8 mouse cellular contexts compared by ENCODE assay signal in genomic region chr5:35713649-35714354, GRCm38 (mm10). TPM values are rescaled to one million over a fixed set of nuclear protein-coding genes. Genes with fewer than 3 reads are reported as not detected.
DNase-seq lines count a peak whose midpoint lies in the region; ATAC-seq and TF ChIP-seq lines count a peak whose summit lies in the region.

No protein-coding gene starts in this region.

- no peaks in the 10 kb centered on the region for H3K9me3 ChIP-seq in CH12.LX (replicated peaks; ENCODE audit: low read length)
- no peaks in the 10 kb centered on the region for H3K9me3 ChIP-seq in embryonic facial prominence, embryonic 14.5 days (ENCODE audit: control insufficient read depth, low read length)
- H3K9me3 ChIP-seq in heart, embryonic 16.5 days (replicated peaks; ENCODE audit: control insufficient read depth, low read length): no peaks in the 10 kb centered on the region
- H3K9me3 ChIP-seq in lung, embryonic 14.5 days (ENCODE audit: low read depth, low read length): no peaks in the 10 kb centered on the region

- no peak overlapping the region for H3K27ac ChIP-seq in CH12.LX (ENCODE audit: insufficient read depth, low read depth)
- H3K27ac ChIP-seq in bone marrow, adult 2 months (ENCODE audit: control insufficient read depth, insufficient read depth, low read depth, low read length, poor library complexity): no peak overlapping the region
- no peak overlapping the region for H3K27ac ChIP-seq in embryonic facial prominence, embryonic 14.5 days (replicated peaks; ENCODE audit: low read depth, low read length)
- H3K27ac ChIP-seq in heart, embryonic 16.5 days (ENCODE audit: low read length): no peak overlapping the region
- H3K27ac ChIP-seq in lung, embryonic 14.5 days (ENCODE audit: low read depth): no peak overlapping the region
- no peak overlapping the region for H3K27ac ChIP-seq in olfactory bulb, adult 2 months (ENCODE audit: insufficient read depth, low read depth, low read length)

- peak; percentile 85 for TF ChIP-seq RAD21 in CH12.LX (IDR thresholded peaks at IDR 0.05; ENCODE audit: low read depth, low read length)

- peak in 1 of 2 experiments; percentile 91; a peak in 3 of 4 replicates for TF ChIP-seq CTCF in CH12.LX (conservative IDR thresholded peaks at IDR 0.05 in 1 of 2, IDR thresholded peaks at IDR 0.05 in 1 of 2; ENCODE audit: low read depth in 2 of 2, low read length in 2 of 2)
- TF ChIP-seq CTCF in bone marrow, adult 2 months (IDR thresholded peaks at IDR 0.05; ENCODE audit: control insufficient read depth, insufficient read depth, low read length): peak; percentile 70
- TF ChIP-seq CTCF in lung, embryonic 14.5 days (IDR thresholded peaks at IDR 0.05; ENCODE audit: low read depth): peak; percentile 98
- TF ChIP-seq CTCF in olfactory bulb, adult 2 months (IDR thresholded peaks at IDR 0.05; ENCODE audit: insufficient read depth, low read depth, low read length): peak; percentile 64

- DNase-seq in CH12.LX (ENCODE audit: extremely low read depth): peak; percentile 64
- DNase-seq in embryonic facial prominence, embryonic 14.5 days (ENCODE audit: low spot score): peak; percentile 91
- peak; percentile 42 to 77 for DNase-seq in layer of hippocampus, adult 18-20 months (ENCODE audit: low spot score in 2 of 2)
- peak; percentile 94 for DNase-seq in lung, embryonic 14.5 days
- DNase-seq in urinary bladder, postnatal 36 days (ENCODE audit: low spot score in 2 of 2): peak; percentile 39 to 66

- H3K4me2 ChIP-seq in CH12.LX (ENCODE audit: insufficient read depth, low read depth, poor library complexity, severe bottlenecking): no peak overlapping the region
- H3K4me2 ChIP-seq in embryonic facial prominence, embryonic 14.5 days (ENCODE audit: low read depth, low read length): no peak overlapping the region
- no peak overlapping the region for H3K4me2 ChIP-seq in heart, embryonic 16.5 days (ENCODE audit: low read depth, low read length)
- no peak overlapping the region for H3K4me2 ChIP-seq in lung, embryonic 14.5 days

- WGBS in bone marrow, adult 2 months: 56% methylated on average over 13 of the region's 13 CpGs
- 47% methylated on average over 11 of the region's 13 CpGs for WGBS in embryonic facial prominence, embryonic 14.5 days
- 48% methylated on average over 13 of the region's 13 CpGs for WGBS in heart, embryonic 16.5 days
- WGBS in lung, embryonic 14.5 days: 46% methylated on average over 13 of the region's 13 CpGs
- 45% methylated on average over 13 of the region's 13 CpGs for WGBS in olfactory bulb, adult 2 months

- H3K27me3 ChIP-seq in CH12.LX (replicated peaks): no peaks in the 10 kb centered on the region
- no peaks in the 10 kb centered on the region for H3K27me3 ChIP-seq in embryonic facial prominence, embryonic 14.5 days (replicated peaks; ENCODE audit: control insufficient read depth, insufficient read depth, low read length)
- no peaks in the 10 kb centered on the region for H3K27me3 ChIP-seq in heart, embryonic 16.5 days (ENCODE audit: control insufficient read depth, insufficient read depth, low read length)
- H3K27me3 ChIP-seq in lung, embryonic 14.5 days (ENCODE audit: insufficient read depth, low read length): no peaks in the 10 kb centered on the region

- ATAC-seq in embryonic facial prominence, embryonic 14.5 days (ENCODE audit: low read depth): peak; percentile 94
- ATAC-seq in heart, embryonic 16.5 days (replicated peaks; ENCODE audit: extremely low read depth, insufficient read depth, low FRiP score): peak; percentile 90
- ATAC-seq in lung, embryonic 14.5 days (ENCODE audit: insufficient read depth): peak; percentile 88

- H3K9ac ChIP-seq in CH12.LX (ENCODE audit: insufficient read depth, low read depth): no peak overlapping the region
- H3K9ac ChIP-seq in embryonic facial prominence, embryonic 14.5 days (ENCODE audit: low read depth, low read length): no peak overlapping the region
- H3K9ac ChIP-seq in heart, embryonic 16.5 days (ENCODE audit: low read length): no peak overlapping the region
- H3K9ac ChIP-seq in lung, embryonic 14.5 days: no peak overlapping the region

- no peaks in the 10 kb centered on the region for H3K79me2 ChIP-seq in CH12.LX (replicated peaks; ENCODE audit: control insufficient read depth, extremely low read depth, insufficient read depth, poor library complexity, severe bottlenecking)

- H3K4me1 ChIP-seq in CH12.LX (ENCODE audit: control insufficient read depth in 1 of 2, insufficient read depth in 2 of 2): peaks cover 0 to 4% of the 10 kb centered on the region in 2 experiments; a peak in 1 of 4 replicates
- no peaks in the 10 kb centered on the region for H3K4me1 ChIP-seq in bone marrow, adult 2 months (ENCODE audit: control insufficient read depth, insufficient read depth, low read length)
- H3K4me1 ChIP-seq in embryonic facial prominence, embryonic 14.5 days (ENCODE audit: control insufficient read depth, insufficient read depth, low read length): no peaks in the 10 kb centered on the region
- H3K4me1 ChIP-seq in heart, embryonic 16.5 days (ENCODE audit: control insufficient read depth, insufficient read depth, low read length): peaks cover 3% of the 10 kb centered on the region; the same call in 1 of the 2 replicates
- no peaks in the 10 kb centered on the region for H3K4me1 ChIP-seq in lung, embryonic 14.5 days (ENCODE audit: insufficient read depth)
- peaks cover 5% of the 10 kb centered on the region for H3K4me1 ChIP-seq in olfactory bulb, adult 2 months (ENCODE audit: control insufficient read depth, insufficient read depth, low read length)

- no peak overlapping the region for H3K4me3 ChIP-seq in CH12.LX (replicated peaks in 1 of 3; ENCODE audit: low read depth in 2 of 3, low read length in 2 of 3, poor library complexity in 1 of 3)
- no peak overlapping the region for H3K4me3 ChIP-seq in bone marrow, adult 2 months (replicated peaks; ENCODE audit: control insufficient read depth, low read depth, low read length)
- no peak overlapping the region for H3K4me3 ChIP-seq in embryonic facial prominence, embryonic 14.5 days (ENCODE audit: low read depth, low read length)
- no peak overlapping the region for H3K4me3 ChIP-seq in heart, embryonic 16.5 days (ENCODE audit: low read length)
- H3K4me3 ChIP-seq in lung, embryonic 14.5 days (ENCODE audit: low read depth, low read length): no peak overlapping the region
- H3K4me3 ChIP-seq in olfactory bulb, adult 2 months (ENCODE audit: insufficient read depth, low read depth, low read length): no peak overlapping the region

- dilution Hi-C loops in CH12.LX (cut with MboI; ENCODE audit: extremely low pct_ligation_motif_present, extremely low pct_unique_long_range_greater_than_20kb, low sequenced_read_pairs): no loop called here

- peaks cover 0 to 27% of the 10 kb centered on the region in 2 experiments for H3K36me3 ChIP-seq in CH12.LX (replicated peaks in 1 of 2; ENCODE audit: control insufficient read depth in 1 of 2, insufficient read depth in 1 of 2, low read length in 1 of 2)
- no peaks in the 10 kb centered on the region for H3K36me3 ChIP-seq in embryonic facial prominence, embryonic 14.5 days (ENCODE audit: control insufficient read depth, insufficient read depth, low read length)
- H3K36me3 ChIP-seq in heart, embryonic 16.5 days (ENCODE audit: control insufficient read depth, insufficient read depth): no peaks in the 10 kb centered on the region
- H3K36me3 ChIP-seq in lung, embryonic 14.5 days (ENCODE audit: insufficient read depth): no peaks in the 10 kb centered on the region

- no peak for TF ChIP-seq EP300 in CH12.LX (IDR thresholded peaks at IDR 0.05; ENCODE audit: low read length)

- in situ Hi-C loops in CH12.LX (cut with MboI; ENCODE audit: low pct_ligation_motif_present, low pct_unique_long_range_greater_than_20kb, low sequenced_read_pairs): no loop called here

- TF ChIP-seq POLR2A in CH12.LX (IDR thresholded peaks at IDR 0.05; ENCODE audit: low read depth, low read length): no peak
- no peak for TF ChIP-seq POLR2A in bone marrow, adult 2 months (IDR thresholded peaks at IDR 0.05; ENCODE audit: borderline replicate concordance, control insufficient read depth, low read depth, low read length)
- TF ChIP-seq POLR2A in olfactory bulb, adult 2 months (IDR thresholded peaks at IDR 0.05; ENCODE audit: insufficient read depth, low read depth, low read length): no peak

RNA-seq across cellular contexts. Expression of gene Sh3tc1, which starts 26.0 kb away (rescaled TPM):
- total RNA-seq in CH12.LX (2012; rRNA removed) (0.85 and 0.97 TPM in 2 replicates), CH12.LX (2014; rRNA removed) (1.2 and 1.4 TPM in 2 replicates)
- 2.3 and 3.5 TPM in 2 replicates for polyA plus RNA-seq in CH12.LX (2012; ENCODE audit: insufficient read length, low read depth)
- 7.9 and 18.9 TPM in 2 replicates for polyA plus RNA-seq in bone marrow, adult 2 months (2011; ENCODE audit: insufficient read depth, insufficient read length, low replicate concordance, missing spikeins)
- polyA plus RNA-seq in embryonic facial prominence, embryonic 14.5 days (2014; fragmentation: Nextera tagmentation; extraction: Ambion mirVana): 5.1 and 5.3 TPM in 2 replicates
- polyA plus RNA-seq in heart, embryonic 16.5 days (2015; fragmentation: Nextera tagmentation; extraction: Ambion mirVana): 8.3 and 10.0 TPM in 2 replicates
- 1 to 10 TPM; 1.5 to 2.6 TPM for total RNA-seq in layer of hippocampus, adult 18-20 months (2021)
- polyA plus RNA-seq in lung, embryonic 14.5 days (2014; fragmentation: Nextera tagmentation; extraction: Ambion mirVana): 8.7 and 10.6 TPM in 2 replicates
- polyA plus RNA-seq in olfactory bulb, adult 2 months (2012; ENCODE audit: insufficient read depth, insufficient read length, low replicate concordance, missing spikeins): not detected in 2 replicates

RNA-seq across cellular contexts. Expression of gene Htra3, which starts 34.2 kb away (rescaled TPM):
- total RNA-seq in CH12.LX (2012; rRNA removed) (not detected in 2 replicates), CH12.LX (2014; rRNA removed) (not detected in 2 replicates)
- polyA plus RNA-seq in CH12.LX (2012; ENCODE audit: insufficient read length, low read depth): not detected in 2 replicates
- polyA plus RNA-seq in bone marrow, adult 2 months (2011; ENCODE audit: insufficient read depth, insufficient read length, low replicate concordance, missing spikeins): 1.8 TPM in 1 of 2 replicates, not detected in the other
- 42.5 and 46.4 TPM in 2 replicates for polyA plus RNA-seq in embryonic facial prominence, embryonic 14.5 days (2014; fragmentation: Nextera tagmentation; extraction: Ambion mirVana)
- polyA plus RNA-seq in heart, embryonic 16.5 days (2015; fragmentation: Nextera tagmentation; extraction: Ambion mirVana): 16.3 and 17.2 TPM in 2 replicates
- total RNA-seq in layer of hippocampus, adult 18-20 months (2021): 1 to 10 TPM; 7.5 to 7.7 TPM
- 19.6 and 21.9 TPM in 2 replicates for polyA plus RNA-seq in lung, embryonic 14.5 days (2014; fragmentation: Nextera tagmentation; extraction: Ambion mirVana)
- not detected in 2 replicates for polyA plus RNA-seq in olfactory bulb, adult 2 months (2012; ENCODE audit: insufficient read depth, insufficient read length, low replicate concordance, missing spikeins)

RNA-seq across cellular contexts. Expression of gene Ablim2, which starts 43.9 kb away (rescaled TPM):
- total RNA-seq in CH12.LX (2012; rRNA removed) (3.7 and 11.0 TPM in 2 replicates), CH12.LX (2014; rRNA removed) (4.7 and 12.2 TPM in 2 replicates)
- polyA plus RNA-seq in CH12.LX (2012; ENCODE audit: insufficient read length, low read depth): 2.6 and 4.4 TPM in 2 replicates
- 2.2 TPM in 1 of 2 replicates, not detected in the other for polyA plus RNA-seq in bone marrow, adult 2 months (2011; ENCODE audit: insufficient read depth, insufficient read length, low replicate concordance, missing spikeins)
- 3.4 and 5.4 TPM in 2 replicates for polyA plus RNA-seq in embryonic facial prominence, embryonic 14.5 days (2014; fragmentation: Nextera tagmentation; extraction: Ambion mirVana)
- 4.7 and 7.3 TPM in 2 replicates for polyA plus RNA-seq in heart, embryonic 16.5 days (2015; fragmentation: Nextera tagmentation; extraction: Ambion mirVana)
- total RNA-seq in layer of hippocampus, adult 18-20 months (2021): 100 to 1,000 TPM; 131 to 142 TPM
- 0.36 and 0.45 TPM in 2 replicates for polyA plus RNA-seq in lung, embryonic 14.5 days (2014; fragmentation: Nextera tagmentation; extraction: Ambion mirVana)
- not detected in 2 replicates for polyA plus RNA-seq in olfactory bulb, adult 2 months (2012; ENCODE audit: insufficient read depth, insufficient read length, low replicate concordance, missing spikeins)
